Mouse (Mus musculus): ENCODE data around the gene Grb10. TPM values are rescaled to one million over a fixed set of nuclear protein-coding genes. Genes with fewer than 3 reads are reported as not detected.

The Grb10 gene
- polyA plus RNA-seq, 1 experiment from 2014 or later = 39.4 TPM

DNA sequence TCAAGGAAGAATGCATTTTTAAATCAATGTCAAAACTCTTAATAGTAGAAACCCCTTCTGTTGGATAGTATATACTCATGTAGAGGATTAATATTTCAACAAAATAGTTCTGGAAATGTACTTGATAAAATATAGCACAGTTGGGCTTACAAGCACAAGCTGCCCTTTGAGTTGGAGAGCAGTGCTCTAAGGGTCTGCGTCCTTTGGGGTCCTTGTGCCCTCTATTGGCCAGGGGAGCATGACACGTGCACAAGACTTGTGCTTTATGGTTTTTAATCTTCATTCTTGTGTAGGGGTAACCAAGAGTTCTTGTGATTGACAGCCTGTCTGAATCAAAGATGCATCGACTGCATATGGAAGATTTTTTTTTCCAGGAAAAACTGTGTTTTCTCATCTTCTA is 5.8 kb upstream of the Grb10 start:
- no peak overlapping the region for H3K27ac ChIP-seq (ENCODE audit: low read depth, low read length)
- peaks cover 18% of the 10 kb centered on the region for H3K27me3 ChIP-seq (ENCODE audit: control insufficient read depth, insufficient read depth, low read length)
- H3K4me3 ChIP-seq (ENCODE audit: low read depth, low read length) = no peak overlapping the region
- no peaks in the 10 kb centered on the region for H3K9me3 ChIP-seq (ENCODE audit: control insufficient read depth, low read length)
- no peak overlapping the region for H3K9ac ChIP-seq (replicated peaks; ENCODE audit: low read depth, low read length)
- WGBS = 47% methylated on average over 3 of the region's 3 CpGs
- ATAC-seq (ENCODE audit: low read depth) = no peak
- H3K4me2 ChIP-seq (ENCODE audit: low read depth, low read length) = no peak overlapping the region
- no peaks in the 10 kb centered on the region for H3K4me1 ChIP-seq (ENCODE audit: control insufficient read depth, insufficient read depth, low read length)
- H3K36me3 ChIP-seq (ENCODE audit: control insufficient read depth, insufficient read depth, low read length) = no peaks in the 10 kb centered on the region

DNA sequence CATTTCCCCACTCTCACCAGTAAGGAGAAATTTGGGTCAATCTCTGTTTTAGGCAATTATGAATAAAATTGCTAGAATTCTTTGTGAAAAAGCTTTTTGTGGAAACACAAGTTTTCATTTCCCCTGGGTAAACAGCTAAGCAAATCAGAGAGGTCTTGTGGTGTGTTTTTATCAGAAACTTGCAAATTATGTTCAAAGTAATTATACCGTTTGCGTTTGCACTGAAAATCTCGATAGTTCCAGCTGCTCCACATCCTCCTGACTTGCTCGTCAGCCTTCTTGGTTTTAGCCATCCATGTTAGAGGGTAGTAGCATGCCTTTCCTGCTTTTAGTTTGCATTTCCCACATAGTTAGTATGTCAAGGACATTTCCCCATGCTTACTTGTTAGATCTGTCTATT is 3.3 kb upstream of the Grb10 start:
- H3K36me3 ChIP-seq (ENCODE audit: control insufficient read depth, insufficient read depth, low read length) = no peaks in the 10 kb centered on the region
- no peaks in the 10 kb centered on the region for H3K9me3 ChIP-seq (ENCODE audit: control insufficient read depth, low read length)
- no peaks in the 10 kb centered on the region for H3K4me1 ChIP-seq (ENCODE audit: control insufficient read depth, insufficient read depth, low read length)
- 78% methylated on average over 4 of the region's 4 CpGs for WGBS
- no peak overlapping the region for H3K9ac ChIP-seq (replicated peaks; ENCODE audit: low read depth, low read length)
- no peak overlapping the region for H3K27ac ChIP-seq (ENCODE audit: low read depth, low read length)
- peaks cover 37% of the 10 kb centered on the region for H3K27me3 ChIP-seq (ENCODE audit: control insufficient read depth, insufficient read depth, low read length)
- no peak overlapping the region for H3K4me2 ChIP-seq (ENCODE audit: low read depth, low read length)
- H3K4me3 ChIP-seq (ENCODE audit: low read depth, low read length) = no peak overlapping the region
- no peak for ATAC-seq (ENCODE audit: low read depth)

DNA sequence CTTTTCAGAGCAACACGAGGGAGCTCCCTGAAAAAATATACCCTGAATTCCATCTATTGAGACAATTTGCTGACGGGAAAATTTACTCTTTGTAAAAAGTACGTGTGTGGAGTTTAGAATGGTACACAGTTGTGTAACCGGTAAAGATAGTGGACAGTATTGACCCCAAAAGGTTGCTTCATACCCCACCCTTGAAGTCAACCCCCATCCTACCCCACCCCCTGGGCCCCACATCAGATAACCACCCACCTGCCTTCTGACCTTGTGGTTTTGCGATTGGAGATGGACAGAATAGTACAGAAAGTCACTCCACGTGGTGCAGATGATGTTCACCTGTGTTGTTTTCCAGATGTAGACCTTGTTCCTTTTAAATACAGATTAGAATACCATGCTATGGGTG is 2.9 kb upstream of the Grb10 start:
- Histone ChIP-seq H3K27me3 (ENCODE audit: control insufficient read depth, insufficient read depth, low read length) (peaks cover 41% of the 10 kb centered on the region), H3K4me2 (ENCODE audit: low read depth, low read length) (no peak overlapping the region), H3K27ac (ENCODE audit: low read depth, low read length) (no peak overlapping the region), H3K4me1 (ENCODE audit: control insufficient read depth, insufficient read depth, low read length) (no peaks in the 10 kb centered on the region), H3K36me3 (ENCODE audit: control insufficient read depth, insufficient read depth, low read length) (no peaks in the 10 kb centered on the region), H3K4me3 (ENCODE audit: low read depth, low read length) (no peak overlapping the region), H3K9me3 (ENCODE audit: control insufficient read depth, low read length) (no peaks in the 10 kb centered on the region), H3K9ac (replicated peaks; ENCODE audit: low read depth, low read length) (no peak overlapping the region)
- 86% methylated on average over 6 of the region's 6 CpGs for WGBS
- no peak for ATAC-seq (ENCODE audit: low read depth)

DNA sequence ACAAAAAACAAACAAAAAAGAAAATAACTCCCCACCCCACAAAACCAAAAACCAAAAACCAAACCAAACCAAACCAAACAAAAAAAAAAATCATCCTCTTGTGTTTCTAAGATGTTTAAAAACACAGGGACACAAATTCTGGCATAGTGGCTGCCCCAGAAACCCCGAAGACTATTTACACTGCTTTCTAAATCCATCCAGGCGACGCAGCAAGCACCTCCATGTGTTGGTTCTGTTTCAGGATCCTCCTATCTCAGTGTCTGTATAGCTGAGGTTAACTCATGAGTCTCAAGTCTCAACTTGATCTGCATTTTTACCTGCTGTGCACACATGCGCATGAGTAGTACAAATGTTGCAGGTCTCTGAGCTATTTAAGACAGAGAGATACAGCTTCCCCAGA is 1.9 kb upstream of the Grb10 start:
- no peaks in the 10 kb centered on the region for H3K36me3 ChIP-seq (ENCODE audit: control insufficient read depth, insufficient read depth, low read length)
- no peak overlapping the region for H3K27ac ChIP-seq (ENCODE audit: low read depth, low read length)
- no peaks in the 10 kb centered on the region for H3K9me3 ChIP-seq (ENCODE audit: control insufficient read depth, low read length)
- H3K4me2 ChIP-seq (ENCODE audit: low read depth, low read length) = no peak overlapping the region
- 93% methylated on average over 4 of the region's 4 CpGs for WGBS
- H3K4me1 ChIP-seq (ENCODE audit: control insufficient read depth, insufficient read depth, low read length) = no peaks in the 10 kb centered on the region
- H3K27me3 ChIP-seq (ENCODE audit: control insufficient read depth, insufficient read depth, low read length) = peaks cover 47% of the 10 kb centered on the region
- H3K4me3 ChIP-seq (ENCODE audit: low read depth, low read length) = no peak overlapping the region
- no peak for ATAC-seq (ENCODE audit: low read depth)
- no peak overlapping the region for H3K9ac ChIP-seq (replicated peaks; ENCODE audit: low read depth, low read length)

DNA sequence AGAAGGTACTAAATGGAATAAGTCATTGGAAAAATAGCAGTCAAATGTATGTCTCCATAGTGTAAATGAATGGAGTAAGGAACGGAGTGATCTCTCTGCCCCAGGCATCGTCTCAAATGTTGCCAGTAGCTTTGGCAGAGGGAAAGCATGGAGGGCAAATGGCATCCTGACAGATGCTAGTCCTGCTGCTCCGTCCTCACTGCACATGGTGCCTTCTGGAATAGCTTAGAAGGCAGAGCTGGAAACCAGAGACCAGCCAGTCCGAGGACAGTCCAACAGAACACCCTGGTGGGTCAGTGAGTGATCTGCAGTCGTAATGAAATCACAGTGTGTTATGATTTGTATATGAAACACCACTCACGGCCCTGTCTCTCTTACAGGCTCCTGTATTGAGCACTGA is 1.3 kb upstream of the Grb10 start:
- no peak for ATAC-seq (ENCODE audit: low read depth)
- no peak overlapping the region for H3K4me3 ChIP-seq (ENCODE audit: low read depth, low read length)
- no peak overlapping the region for H3K4me2 ChIP-seq (ENCODE audit: low read depth, low read length)
- no peak overlapping the region for H3K9ac ChIP-seq (replicated peaks; ENCODE audit: low read depth, low read length)
- no peaks in the 10 kb centered on the region for H3K36me3 ChIP-seq (ENCODE audit: control insufficient read depth, insufficient read depth, low read length)
- H3K27ac ChIP-seq (ENCODE audit: low read depth, low read length) = no peak overlapping the region
- H3K4me1 ChIP-seq (ENCODE audit: control insufficient read depth, insufficient read depth, low read length) = no peaks in the 10 kb centered on the region
- no peaks in the 10 kb centered on the region for H3K9me3 ChIP-seq (ENCODE audit: control insufficient read depth, low read length)
- peaks cover 53% of the 10 kb centered on the region for H3K27me3 ChIP-seq (ENCODE audit: control insufficient read depth, insufficient read depth, low read length)
- 57% methylated on average over 6 of the region's 6 CpGs for WGBS

DNA sequence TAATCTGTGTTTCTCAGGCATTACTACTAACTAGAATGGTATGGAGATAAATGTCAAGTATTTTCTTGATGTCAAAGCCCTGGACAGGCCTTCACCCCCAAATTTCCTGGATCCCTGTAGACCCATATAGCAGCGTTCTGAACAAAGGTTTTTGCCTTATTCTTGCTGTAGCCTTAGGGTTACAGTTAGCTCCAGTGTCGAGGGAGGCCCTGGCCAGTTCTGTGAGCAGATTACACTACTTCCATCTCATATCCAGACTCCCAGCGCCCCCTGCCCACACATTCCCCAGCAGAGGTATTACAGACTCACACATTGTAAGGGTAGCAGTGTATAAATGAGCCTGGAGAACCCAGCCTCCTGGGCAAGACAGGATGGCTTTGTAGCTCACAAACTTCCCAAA is 615 bp upstream of the Grb10 start:
- 26% methylated on average over 3 of the region's 3 CpGs for WGBS
- ATAC-seq (ENCODE audit: low read depth) = no peak
- H3K9me3 ChIP-seq (ENCODE audit: control insufficient read depth, low read length) = no peaks in the 10 kb centered on the region
- H3K4me1 ChIP-seq (ENCODE audit: control insufficient read depth, insufficient read depth, low read length) = no peaks in the 10 kb centered on the region
- no peak overlapping the region for H3K4me2 ChIP-seq (ENCODE audit: low read depth, low read length)
- peaks cover 56% of the 10 kb centered on the region for H3K27me3 ChIP-seq (ENCODE audit: control insufficient read depth, insufficient read depth, low read length)
- H3K27ac ChIP-seq (ENCODE audit: low read depth, low read length) = no peak overlapping the region
- no peak overlapping the region for H3K9ac ChIP-seq (replicated peaks; ENCODE audit: low read depth, low read length)
- no peak overlapping the region for H3K4me3 ChIP-seq (ENCODE audit: low read depth, low read length)
- H3K36me3 ChIP-seq (ENCODE audit: control insufficient read depth, insufficient read depth, low read length) = no peaks in the 10 kb centered on the region

DNA sequence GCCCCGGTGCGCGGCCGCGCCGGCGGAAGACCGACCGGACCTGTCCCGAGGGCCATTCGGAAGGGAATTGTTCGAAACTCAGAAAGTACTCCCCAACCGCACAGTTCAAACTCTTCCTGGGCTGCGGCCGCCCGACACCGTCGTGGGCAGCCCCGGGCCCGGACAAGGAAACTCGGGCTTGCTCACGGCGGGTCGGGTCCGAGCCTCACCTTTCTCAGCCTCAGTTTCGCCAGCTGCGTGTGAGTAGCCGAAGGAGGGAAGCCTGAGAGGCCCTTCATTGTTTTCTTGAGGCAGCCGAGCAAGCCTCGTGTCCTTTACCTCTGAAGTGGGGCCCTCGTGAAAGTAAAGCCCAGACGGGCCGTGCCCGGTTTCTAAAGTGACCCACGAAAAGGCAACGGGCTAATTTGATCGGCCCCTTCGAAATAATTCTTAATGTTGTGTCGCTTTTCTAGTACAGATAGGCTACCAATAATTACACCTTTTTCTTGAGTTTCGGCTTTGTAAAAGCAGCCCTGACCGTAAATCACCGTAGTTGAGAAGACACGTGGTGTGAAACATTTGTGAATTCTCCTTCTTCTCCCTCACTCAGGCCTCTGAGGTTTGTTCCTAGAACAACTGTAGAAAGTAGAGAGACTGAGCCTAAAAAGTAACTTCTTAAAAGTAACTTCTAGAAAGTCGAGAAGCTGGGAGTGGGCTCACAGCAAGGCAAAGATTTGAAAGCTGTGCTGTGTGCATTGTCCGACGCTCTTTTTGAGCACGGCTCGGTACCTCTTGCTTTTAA is 604 bp downstream of the Grb10 start:
- Histone ChIP-seq H3K27me3 (ENCODE audit: control insufficient read depth, insufficient read depth, low read length) (peaks cover 61% of the 10 kb centered on the region), H3K4me1 (ENCODE audit: control insufficient read depth, insufficient read depth, low read length) (no peaks in the 10 kb centered on the region), H3K4me2 (ENCODE audit: low read depth, low read length) (peak overlapping the region; percentile 47), H3K27ac (ENCODE audit: low read depth, low read length) (peak overlapping the region; percentile 48; the same call in 1 of the 2 replicates), H3K36me3 (ENCODE audit: control insufficient read depth, insufficient read depth, low read length) (no peaks in the 10 kb centered on the region), H3K9ac (replicated peaks; ENCODE audit: low read depth, low read length) (peak overlapping the region; percentile 25; the same call in 1 of the 2 replicates), H3K9me3 (ENCODE audit: control insufficient read depth, low read length) (no peaks in the 10 kb centered on the region), H3K4me3 (ENCODE audit: low read depth, low read length) (peak overlapping the region; percentile 45)
- ATAC-seq (ENCODE audit: low read depth) = peak; percentile 60; the same call in 1 of the 2 replicates
- WGBS = 3% methylated on average over 46 of the region's 48 CpGs

DNA sequence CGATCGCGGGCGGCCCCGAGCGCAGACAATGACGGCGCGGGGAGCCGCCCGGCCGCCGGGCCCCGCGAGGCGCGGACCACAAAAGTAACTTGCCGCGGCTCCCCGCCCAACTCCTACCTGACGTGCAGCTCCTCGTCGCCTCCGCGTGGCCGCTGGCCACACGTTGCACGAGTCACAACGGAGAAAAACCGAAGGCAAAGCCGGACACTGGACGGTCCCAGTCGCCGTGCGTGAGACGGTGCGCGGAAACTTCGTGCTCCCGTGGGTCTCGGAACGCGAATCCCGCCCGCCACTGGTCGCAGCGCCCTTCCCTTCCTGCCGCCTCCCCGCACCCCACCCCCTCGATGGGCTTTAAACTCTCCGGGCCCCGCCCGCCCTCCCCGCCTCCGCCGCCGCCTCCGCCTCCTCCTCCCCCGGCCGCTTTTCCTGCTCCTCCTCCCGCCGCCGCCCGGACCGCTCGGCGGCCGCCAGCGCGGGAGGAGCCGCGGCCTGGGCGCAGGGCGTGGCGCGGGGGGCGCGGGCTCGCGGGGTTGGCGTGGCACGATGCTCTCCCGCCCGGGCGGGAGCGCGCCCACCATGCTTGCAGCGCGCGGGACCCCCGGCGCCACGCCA is 1.3 kb downstream of the Grb10 start:
- WGBS = under 1% methylated on average over 57 of the region's 93 CpGs

More for the DNA sequence above, 1.3 kb downstream of the Grb10 start:
- Histone ChIP-seq H3K4me3 (ENCODE audit: low read depth, low read length) (peak overlapping the region; percentile 45), H3K36me3 (ENCODE audit: control insufficient read depth, insufficient read depth, low read length) (no peaks in the 10 kb centered on the region), H3K4me2 (ENCODE audit: low read depth, low read length) (peak overlapping the region; percentile 47), H3K9ac (replicated peaks; ENCODE audit: low read depth, low read length) (peak overlapping the region; percentile 59), H3K27ac (ENCODE audit: low read depth, low read length) (peak overlapping the region; percentile 64; the same call in 1 of the 2 replicates), H3K4me1 (ENCODE audit: control insufficient read depth, insufficient read depth, low read length) (no peaks in the 10 kb centered on the region), H3K9me3 (ENCODE audit: control insufficient read depth, low read length) (no peaks in the 10 kb centered on the region), H3K27me3 (ENCODE audit: control insufficient read depth, insufficient read depth, low read length) (peaks cover 64% of the 10 kb centered on the region)
- ATAC-seq (ENCODE audit: low read depth) = peak; percentile 62
